Mouse (Mus musculus) bone marrow macrophage, adult 2 months (primary cell): Measurements from ENCODE around the gene Trim31.

Source experiments
- CTCF ChIP-seq: IDR thresholded peaks from 2 replicates; pipeline ENCODE4 v1.5.1; 2012; ENCODE audit warnings: low read depth, mild to moderate bottlenecking, low read length, moderate library complexity
- POLR2A ChIP-seq: IDR thresholded peaks from 2 replicates; pipeline ENCODE4 v1.6.1; 2012; ENCODE audit warnings: mild to moderate bottlenecking, low read depth, low read length, borderline replicate concordance

- no peak for TF ChIP-seq CTCF
- no peak for TF ChIP-seq POLR2A
Observed at GRCm38 (mm10) chr17:36927496-36928120, 29.7 kb downstream of the Trim31 start.
